Mouse (Mus musculus) G1E (cell line): ENCODE measurements around the gene Hoxb3.

Source experiments
- CTCF ChIP-seq: IDR thresholded peaks from 2 replicates; pipeline ENCODE4 v1.5.1; 2012; ENCODE audit warnings: low read depth, low read length, inconsistent platforms, mixed read lengths
- GATA1 ChIP-seq: IDR thresholded peaks from 2 replicates; pipeline ENCODE4 v1.6.1; 2012; ENCODE audit warnings: borderline replicate concordance, low read length, inconsistent platforms, mixed read lengths
- TAL1 ChIP-seq: conservative IDR thresholded peaks from 2 replicates; pipeline ENCODE4 v1.6.1; 2012; ENCODE audit warnings: low read depth, low read length, inconsistent platforms, mixed read lengths

DNA sequence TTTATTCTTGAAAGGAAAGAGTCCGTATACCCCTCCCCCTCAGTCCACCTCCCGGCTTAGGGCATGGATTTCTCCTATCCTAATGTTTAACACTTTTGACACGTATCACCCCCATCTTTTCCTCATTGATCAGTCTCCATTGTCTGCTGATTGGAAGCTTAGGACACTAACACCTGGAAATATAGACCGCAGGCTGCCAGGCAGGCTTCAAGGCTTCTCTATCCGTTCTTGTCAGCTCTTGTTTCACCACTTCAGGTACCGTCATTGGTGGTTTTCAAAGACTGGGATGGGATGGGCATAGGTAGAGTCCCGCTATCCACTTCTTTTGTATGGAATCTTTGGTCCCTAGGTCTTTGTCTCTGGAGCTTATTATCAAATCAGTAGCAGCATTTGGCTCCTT lies 4.0 kb downstream of the Hoxb3 start:
- TF ChIP-seq GATA1 (no peak), CTCF (no peak), TAL1 (no peak)
